Mouse (Mus musculus) stomach, postnatal 0 days (tissue): ENCODE measurements around the gene Dynll1.

Experiments used
- CTCF ChIP-seq: IDR thresholded peaks from 2 replicates; pipeline ENCODE4 v1.5.1; 2016; ENCODE audit warnings: antibody characterized with exemption, low read depth, mild to moderate bottlenecking, moderate library complexity
- EP300 ChIP-seq: optimal IDR thresholded peaks from 2 replicates; pipeline ENCODE3; 2016; ENCODE audit warnings: antibody characterized with exemption

GRCm38 (mm10) chr5:115278053-115278452, 22.7 kb downstream of the Dynll1 start:
- TF ChIP-seq CTCF (no peak), EP300 (no peak)
